Mouse (Mus musculus): ENCODE measurements around the gene Mei4. TPM values are rescaled to one million over a fixed set of nuclear protein-coding genes. Genes with fewer than 3 reads are reported as not detected.

Gene Mei4
- polyA plus RNA-seq, 1 experiment from 2014 or later, result 0.86 TPM

- H3K4me3 ChIP-seq (replicated peaks), result no peak overlapping the region
- H3K27ac ChIP-seq, result no peak overlapping the region
- H3K9me3 ChIP-seq (replicated peaks), result no peaks in the 10 kb centered on the region
- H3K36me3 ChIP-seq, result no peaks in the 10 kb centered on the region
- H3K4me2 ChIP-seq, result no peak overlapping the region
- H3K27me3 ChIP-seq, result no peaks in the 10 kb centered on the region
- no peak overlapping the region for H3K9ac ChIP-seq
- H3K4me1 ChIP-seq, result no peaks in the 10 kb centered on the region
- WGBS, result 11% methylated on average over 4 of the region's 4 CpGs
- no peak; the same call in 1 of the 2 replicates for ATAC-seq (replicated peaks; ENCODE audit: low FRiP score)
These were observed 298.9 kb downstream of the Mei4 start for GRCm38 (mm10) chr9:82162415-82162814.

GRCm38 (mm10) chr9:82217976-82218375 lies 354.5 kb downstream of the Mei4 start:
- Histone ChIP-seq H3K4me1 (no peaks in the 10 kb centered on the region), H3K27me3 (no peaks in the 10 kb centered on the region), H3K9ac (no peak overlapping the region), H3K9me3 (replicated peaks) (no peaks in the 10 kb centered on the region), H3K4me2 (no peak overlapping the region), H3K27ac (no peak overlapping the region), H3K36me3 (no peaks in the 10 kb centered on the region), H3K4me3 (replicated peaks) (no peak overlapping the region)
- 55% methylated on average over 1 of the region's 1 CpGs for WGBS
- ATAC-seq (replicated peaks; ENCODE audit: low FRiP score), result no peak

- H3K4me1 ChIP-seq, result no peaks in the 10 kb centered on the region
- H3K4me2 ChIP-seq, result no peak overlapping the region
- no peak overlapping the region for H3K4me3 ChIP-seq (replicated peaks)
- H3K36me3 ChIP-seq, result no peaks in the 10 kb centered on the region
- no peaks in the 10 kb centered on the region for H3K9me3 ChIP-seq (replicated peaks)
- WGBS, result 86% methylated on average over 7 of the region's 7 CpGs
- no peaks in the 10 kb centered on the region for H3K27me3 ChIP-seq
- no peak overlapping the region for H3K9ac ChIP-seq
- ATAC-seq (replicated peaks; ENCODE audit: low FRiP score), result no peak
- H3K27ac ChIP-seq, result no peak overlapping the region
These were observed 384.4 kb downstream of the Mei4 start for GRCm38 (mm10) chr9:82247695-82248445.

Other genes with a start within 250 kb of the Mei4 start
- gene Htr1b, start 229.8 kb upstream of the Mei4 start, polyA plus RNA-seq (2015; fragmentation: Nextera tagmentation; extraction: Ambion mirVana), result 0.30 and 0.40 TPM in 2 replicates